Mouse (Mus musculus) heart, postnatal 10 days (tissue): Measurements from ENCODE around the gene Vcl. TPM values are rescaled to one million over a fixed set of nuclear protein-coding genes. Genes with fewer than 3 reads are reported as not detected.
A peak's percentile ranks its signal among the peaks of the same experiment; 100 is the strongest.

ENCODE experiments used
- DNase-seq, 2 experiments: peaks; one replicate each; pipeline ENCODE4 v3.0.0; 2021
- intact Hi-C: fragments of 180-260 bp; cut with DNase I; formaldehyde crosslinking; loops from one replicate; pipeline ENCODE4 v1.15.1; 2025
- total RNA-seq, 2 experiments: library from RNA; stranded (reverse); gene quantifications; 2 replicates each; pipeline ENCODE4 v1.2.3; 2021

Gene Vcl
- total RNA-seq, 2 experiments from 2014 or later: 172 to 180 TPM

DNA sequence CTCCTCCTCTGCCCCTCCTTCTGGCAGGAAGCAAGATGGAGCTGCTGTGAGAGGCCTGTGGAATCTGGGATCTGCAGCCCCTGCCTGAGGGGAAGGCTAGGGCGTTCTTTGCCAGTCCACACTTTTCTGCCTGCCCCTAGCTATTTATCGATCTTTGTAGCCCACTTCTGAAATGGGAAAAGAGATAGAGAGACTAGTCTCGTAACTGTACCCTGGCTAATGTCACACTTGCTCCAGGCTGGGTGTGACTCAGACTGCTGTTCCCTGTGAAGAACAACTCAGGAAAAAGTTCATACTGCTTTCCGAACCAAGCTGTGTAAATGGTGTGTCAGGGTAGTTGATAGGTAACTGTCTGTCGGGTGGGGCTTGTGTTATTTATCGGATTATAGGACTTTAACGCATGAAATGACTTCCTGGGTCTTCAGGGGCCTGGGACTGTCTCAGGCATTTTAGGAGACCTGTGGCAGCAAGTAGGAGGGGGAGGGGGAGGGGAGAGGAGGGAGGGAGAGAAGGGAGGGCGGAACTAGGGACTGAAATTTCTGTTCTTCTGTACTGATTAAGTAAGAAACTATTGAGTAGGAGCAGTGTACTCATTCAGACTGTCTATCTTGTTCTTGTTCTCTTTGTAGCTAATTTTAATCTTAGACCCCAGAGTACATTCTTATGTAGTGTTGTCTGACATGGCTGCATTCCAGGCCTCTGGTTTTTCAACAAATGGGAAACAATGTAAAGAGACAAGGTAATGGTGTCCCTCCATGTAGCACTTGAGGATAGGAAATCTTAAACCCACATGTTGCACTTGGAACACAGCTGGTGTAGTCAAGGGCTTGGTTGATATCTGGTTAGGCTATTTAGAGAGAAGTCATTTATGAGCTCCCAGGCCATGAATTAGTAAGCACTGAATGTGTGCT is 1.5 kb downstream of the Vcl start:
- intact Hi-C loops: loop anchor here (2.0 to 5.0 kb wide), 2 partner anchors 47 to 62 kb away; no protein-coding TSS in a partner anchor
- peak; percentile 46 to 51 for DNase-seq

DNA sequence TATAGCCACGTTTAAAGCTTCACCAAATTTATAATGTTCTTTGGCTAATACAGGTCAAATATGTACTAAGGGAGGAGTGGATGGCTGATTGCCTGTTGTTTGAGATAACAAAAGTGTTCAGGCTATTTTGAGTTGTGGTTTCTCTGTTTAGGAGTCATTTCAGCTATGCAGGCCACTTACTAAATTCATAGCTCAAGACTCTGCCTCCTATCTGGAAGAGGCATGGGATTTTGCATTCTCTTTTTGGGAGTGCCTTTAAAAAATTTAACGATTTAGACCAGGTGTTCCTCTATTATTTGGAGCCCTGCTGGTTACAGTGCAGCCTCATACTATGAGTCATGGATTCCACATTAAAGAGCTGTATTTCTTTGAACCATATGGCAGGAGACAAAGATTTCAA is 9.2 kb downstream of the Vcl start:
- peak in 1 of 2 experiments; percentile 42 for DNase-seq
- intact Hi-C loops: no loop called here

DNA sequence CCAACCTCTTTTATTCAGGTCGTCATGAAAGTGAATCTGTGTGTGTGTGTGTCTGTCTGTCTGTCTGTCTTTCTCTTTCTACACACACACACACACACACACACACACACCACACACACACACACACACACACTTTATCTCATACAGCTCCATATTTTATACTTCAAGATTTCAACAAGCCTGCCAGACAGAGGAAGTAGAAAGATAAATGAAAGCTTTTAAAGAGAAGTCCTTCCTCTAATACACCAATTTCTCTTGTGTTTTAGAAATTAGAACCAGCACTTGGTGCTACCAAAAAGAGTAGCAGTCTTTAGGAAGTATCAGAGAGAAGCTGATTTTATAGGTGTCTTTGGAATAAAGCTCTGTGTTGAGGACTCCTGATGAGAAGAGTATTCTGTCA is 9.7 kb downstream of the Vcl start:
- no peak for DNase-seq
- intact Hi-C loops: no loop called here

DNA sequence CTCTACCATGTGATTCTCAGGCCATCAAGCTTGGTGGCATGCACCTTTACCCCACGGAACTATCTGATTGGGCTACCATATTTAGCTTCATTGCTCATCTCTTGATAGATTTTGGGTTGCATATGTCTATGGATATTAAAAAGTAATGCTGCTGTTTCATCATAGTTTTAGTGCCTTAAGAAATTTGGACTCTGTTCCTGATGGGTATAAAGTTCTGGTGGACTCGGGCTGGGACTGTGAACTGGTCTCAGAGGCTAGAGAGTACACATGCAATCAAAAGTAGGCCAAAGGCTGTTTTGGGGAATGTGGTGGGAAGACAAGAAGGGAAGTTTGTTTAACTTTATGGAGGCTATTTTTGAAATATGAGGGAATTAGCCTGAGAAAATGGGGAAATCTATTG is 16.1 kb downstream of the Vcl start:
- intact Hi-C loops: loop anchor here (2.0 kb wide), 1 partner anchor 14 kb away; no protein-coding TSS in a partner anchor
- DNase-seq: no peak

DNA sequence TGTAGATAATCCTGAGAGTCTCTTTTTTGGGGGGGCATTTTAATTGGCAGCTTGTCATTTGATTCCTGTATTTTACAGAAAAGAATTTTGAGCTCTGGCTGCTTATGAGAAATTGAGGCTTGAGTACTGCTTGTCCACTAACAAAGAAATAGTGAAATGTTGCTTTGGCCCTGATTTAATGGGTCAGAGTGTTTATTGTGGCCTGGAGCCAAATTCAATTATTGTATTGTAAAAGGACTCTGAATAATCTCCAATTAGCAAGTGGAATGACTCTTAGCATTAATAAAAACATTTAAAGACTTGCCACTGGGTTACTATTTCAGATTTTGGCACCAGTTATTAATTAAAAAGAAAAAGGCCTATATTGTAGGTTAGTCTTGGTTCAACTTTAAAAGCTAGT is 26.8 kb downstream of the Vcl start:
- intact Hi-C loops: no loop called here
- DNase-seq: no peak

DNA sequence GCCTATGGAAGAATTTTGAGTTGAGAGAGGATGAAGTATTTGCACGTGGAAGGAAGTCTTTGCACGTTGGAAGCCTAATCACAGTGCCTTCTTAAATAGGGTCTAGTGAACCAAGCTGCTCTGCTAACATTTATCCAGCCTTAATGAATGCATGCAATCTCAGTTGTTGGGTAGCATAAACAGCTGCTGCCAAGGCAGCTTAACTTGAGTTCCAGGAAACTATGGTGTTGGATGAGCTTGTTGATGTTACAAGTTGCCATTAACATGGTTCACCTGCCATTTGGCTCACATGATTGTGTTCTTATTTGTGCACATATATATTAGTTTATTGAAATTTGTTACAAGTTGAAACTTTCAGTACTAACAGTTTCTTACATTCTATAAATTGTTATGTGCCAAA is 29.8 kb downstream of the Vcl start:
- intact Hi-C loops: loop anchor here (2.0 kb wide), 1 partner anchor 14 kb away; no protein-coding TSS in a partner anchor

DNA sequence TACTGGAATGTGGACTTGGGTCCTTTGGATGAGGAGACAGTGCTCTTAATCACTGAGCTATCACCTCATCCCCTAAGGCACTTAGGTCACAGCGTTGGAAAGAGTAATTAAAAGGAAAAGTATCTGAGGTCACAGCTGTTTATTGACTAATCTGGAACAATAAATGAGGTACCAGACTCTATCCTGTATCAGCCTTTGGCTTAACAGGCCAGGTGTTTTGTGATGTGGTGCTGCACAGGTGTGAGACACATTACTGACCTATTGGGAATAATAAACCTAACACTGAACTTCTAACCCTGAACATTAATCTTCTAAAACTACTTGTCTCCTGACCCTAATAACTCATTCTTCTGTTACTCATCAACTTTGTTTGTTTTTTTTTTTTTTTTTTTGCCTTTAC is 33.3 kb downstream of the Vcl start:
- no peak for DNase-seq
- intact Hi-C loops: no loop called here

More for the DNA sequence above, 29.8 kb downstream of the Vcl start:
- no peak for DNase-seq

DNA sequence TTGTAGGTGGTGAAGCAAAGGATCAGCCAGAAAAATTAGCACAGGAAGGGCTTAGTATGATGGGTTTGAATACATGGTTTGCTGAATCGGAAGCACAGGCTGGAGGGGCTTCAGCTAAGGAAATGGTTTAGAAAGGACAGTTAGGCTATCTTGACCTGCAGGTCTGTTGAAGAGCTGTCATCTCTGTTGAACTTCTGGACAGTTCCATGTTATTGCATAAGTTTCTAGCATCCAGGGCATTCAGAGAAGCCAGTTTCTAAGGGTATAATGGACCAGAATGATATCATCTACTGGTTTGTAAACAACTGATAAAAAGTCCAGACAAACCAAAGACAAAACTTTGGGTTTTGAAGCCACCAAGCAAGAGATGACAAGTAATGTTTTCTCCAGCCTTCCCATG is 33.7 kb downstream of the Vcl start:
- intact Hi-C loops: no loop called here
- DNase-seq: no peak

DNA sequence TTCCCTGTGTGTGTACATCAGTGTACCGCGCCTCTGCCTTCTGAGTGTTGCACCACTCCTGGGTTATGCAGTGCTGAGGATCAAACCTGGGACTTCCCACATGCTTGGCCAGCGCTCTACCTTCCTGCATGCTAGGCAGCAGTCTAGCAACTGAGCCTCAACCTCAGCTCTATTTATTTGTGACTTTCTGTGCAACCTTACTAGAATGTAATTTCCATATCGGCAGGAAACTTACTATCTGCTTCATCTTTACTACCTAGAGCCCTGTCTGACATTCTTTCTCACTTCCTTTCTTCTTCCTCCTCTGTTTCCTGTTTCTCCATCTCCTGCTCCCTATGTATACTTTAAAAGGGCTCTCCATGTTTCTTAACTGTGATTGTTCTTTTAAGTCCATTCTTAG is 34.7 kb downstream of the Vcl start:
- intact Hi-C loops: no loop called here
- DNase-seq: no peak

DNA sequence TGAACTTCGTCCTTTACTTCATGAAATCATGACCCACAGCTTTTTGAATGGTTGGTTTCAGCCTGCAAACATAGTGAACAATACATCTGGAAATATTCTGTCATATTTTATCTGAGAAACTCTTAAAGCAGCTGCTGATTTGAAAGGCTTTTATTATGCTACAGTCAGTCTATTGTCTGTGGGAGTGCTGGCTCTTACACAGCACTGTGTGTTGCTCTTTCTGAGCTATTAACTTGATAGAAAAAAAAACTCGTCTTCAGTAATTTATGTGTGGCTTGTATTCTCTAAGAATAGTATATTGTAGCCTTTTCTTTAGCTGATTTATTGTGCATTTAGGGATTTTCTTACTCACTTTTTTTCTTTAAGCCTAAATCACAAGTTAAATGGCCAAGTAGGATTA is 35.1 kb downstream of the Vcl start:
- DNase-seq: no peak
- intact Hi-C loops: no loop called here

DNA sequence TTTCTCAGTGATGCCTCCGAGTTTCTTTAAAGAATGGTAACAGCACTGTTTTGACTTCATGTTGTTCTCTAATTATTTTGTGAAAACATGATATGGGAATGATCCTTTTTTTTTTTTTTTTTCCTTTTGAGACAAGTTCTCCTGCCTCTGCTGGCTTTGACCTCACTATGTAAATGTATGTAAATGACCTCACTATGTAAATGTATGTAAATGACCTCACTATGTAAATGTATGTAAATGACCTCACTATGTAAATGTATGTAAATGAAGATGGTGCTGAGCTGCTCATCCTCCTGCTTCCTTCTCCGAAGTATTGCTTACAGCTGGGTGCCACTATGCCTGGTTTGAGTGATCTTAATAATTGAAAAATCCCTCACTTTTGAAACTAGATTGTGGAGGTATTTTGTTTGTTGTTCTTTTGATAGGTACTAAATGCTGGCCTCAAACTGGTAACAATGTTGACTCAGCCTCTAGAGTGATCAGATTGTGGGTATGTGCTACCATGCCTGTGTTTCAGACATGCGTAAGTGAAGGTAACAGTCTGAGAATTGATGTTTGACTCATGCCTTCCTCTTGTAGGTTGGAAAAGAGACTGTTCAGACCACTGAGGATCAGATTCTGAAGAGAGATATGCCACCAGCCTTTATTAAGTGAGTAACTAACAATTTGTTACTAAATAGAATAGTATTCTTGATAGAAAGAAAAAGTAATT is 37.9 kb downstream of the Vcl start:
- intact Hi-C loops: no loop called here
- DNase-seq: no peak

DNA sequence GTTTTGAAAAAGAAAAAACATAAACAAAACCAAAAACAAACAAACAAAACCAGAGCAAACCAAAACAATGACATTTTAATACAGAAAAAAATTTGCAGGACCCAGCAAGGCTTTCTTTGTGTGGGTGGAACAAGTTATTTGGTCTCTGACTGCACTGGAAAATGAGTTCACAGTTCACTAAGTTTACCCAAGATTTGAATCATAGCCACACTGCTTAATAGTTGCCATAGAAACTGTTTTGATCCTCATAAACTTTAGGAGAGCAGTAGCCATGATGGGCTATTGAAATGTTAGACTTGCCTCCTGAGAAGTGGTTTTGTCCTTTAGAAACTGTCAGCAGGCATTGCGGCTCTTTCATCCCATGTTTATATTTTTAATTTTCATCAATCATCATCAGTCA is 39.9 kb downstream of the Vcl start:
- intact Hi-C loops: no loop called here

DNA sequence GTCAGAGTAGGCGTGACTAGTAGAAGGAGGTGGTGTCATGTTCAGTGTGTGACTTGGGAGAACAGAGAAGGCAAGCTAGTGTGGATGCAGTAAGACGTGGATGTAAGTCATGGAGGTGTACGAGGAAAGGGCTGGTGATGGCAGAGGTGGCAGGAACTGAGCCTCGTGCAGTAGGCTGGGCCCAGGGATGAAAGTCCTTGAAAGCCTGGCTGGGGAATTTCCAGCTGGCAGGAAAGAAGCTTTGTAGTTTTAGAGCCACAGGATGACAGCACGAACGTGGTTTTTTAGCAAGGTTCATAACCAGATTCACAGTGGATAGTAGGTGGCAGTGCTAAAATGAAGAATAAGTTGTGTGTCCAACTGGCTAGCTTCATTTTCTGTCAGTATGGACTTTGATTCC is 41.2 kb downstream of the Vcl start:
- peak; percentile 43 to 63 for DNase-seq
- intact Hi-C loops: no loop called here

More for the DNA sequence above, 39.9 kb downstream of the Vcl start:
- no peak for DNase-seq

DNA sequence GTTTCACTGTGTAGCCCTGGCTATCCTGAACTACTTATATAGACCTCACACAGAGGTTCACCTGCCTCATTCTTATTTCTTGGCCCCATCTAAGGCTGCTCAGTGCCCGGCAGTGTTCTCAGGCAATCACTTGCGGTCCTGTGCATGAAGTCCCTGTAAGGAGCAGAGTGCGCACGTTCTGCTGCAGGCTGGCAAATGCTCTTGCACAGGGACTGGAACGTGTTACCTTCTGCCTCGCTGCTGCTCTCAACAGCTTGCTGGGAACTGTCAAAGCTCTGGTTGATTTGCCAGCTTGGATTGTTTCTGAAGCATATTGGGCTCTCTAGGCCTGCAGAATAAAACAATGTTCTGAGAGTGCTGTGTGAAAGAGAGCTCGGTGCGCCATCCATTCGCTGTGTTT is 41.7 kb downstream of the Vcl start:
- intact Hi-C loops: no loop called here
- DNase-seq: peak; percentile 22 to 38

DNA sequence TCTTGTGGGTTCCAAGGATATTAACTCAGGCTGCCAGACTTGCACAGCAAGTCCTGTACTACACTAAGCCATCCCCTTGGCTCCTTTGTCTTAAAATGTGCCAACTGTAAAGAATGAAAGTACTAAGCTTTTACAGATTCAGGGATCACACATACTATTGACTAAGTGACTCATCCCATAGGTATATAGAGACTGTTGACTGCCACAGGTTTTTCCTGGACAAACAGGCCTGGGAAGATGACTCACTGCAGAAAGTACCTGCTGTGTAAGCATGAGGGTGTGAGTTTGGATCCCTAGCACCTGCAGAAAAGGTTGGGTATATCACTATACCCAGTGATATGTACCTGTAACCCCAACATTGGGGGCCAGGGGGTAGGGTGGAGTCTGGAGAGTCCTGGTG is 44.6 kb downstream of the Vcl start:
- no peak for DNase-seq
- intact Hi-C loops: no loop called here

DNA sequence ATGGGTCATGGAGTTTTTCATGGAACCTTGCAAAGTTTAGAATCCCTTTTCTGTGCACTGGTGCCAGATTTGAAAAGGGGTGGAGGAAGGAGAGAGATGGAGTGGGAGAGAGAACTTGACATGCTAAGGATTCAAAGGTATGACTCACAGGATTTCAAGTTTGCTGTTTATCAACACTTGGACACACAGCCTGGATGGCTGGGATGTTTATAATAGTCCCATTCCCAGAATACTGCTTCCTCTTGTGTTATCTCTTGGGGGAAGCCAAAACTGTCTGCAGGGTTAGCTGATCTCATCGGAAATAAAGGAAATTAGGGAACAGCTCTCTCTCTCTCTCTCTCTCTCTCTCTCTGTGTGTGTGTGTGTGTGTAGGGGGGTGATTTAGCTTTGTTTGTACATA is 47.5 kb downstream of the Vcl start:
- no peak for DNase-seq
- intact Hi-C loops: loop anchor here (5.0 kb wide), 1 partner anchor 44 kb away; no protein-coding TSS in a partner anchor

DNA sequence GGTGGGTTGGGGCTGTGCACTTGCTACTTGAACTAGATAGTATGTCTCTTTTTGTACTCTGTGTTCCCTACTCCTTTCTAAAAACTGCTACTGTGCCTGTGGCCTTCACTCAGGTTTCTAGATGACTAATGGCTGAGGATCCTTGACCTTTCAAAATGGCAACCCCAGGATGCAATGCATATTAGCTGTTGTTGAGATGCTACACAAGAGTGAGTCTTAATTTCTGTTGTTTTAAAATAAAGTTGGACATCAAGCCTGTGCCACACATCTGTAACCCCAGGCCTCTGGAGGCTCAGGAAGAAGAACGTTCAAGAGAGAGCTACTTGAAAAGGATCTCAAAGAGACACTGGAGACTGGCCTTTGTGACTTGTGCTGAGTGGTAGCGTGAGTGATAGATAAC is 48.5 kb downstream of the Vcl start:
- DNase-seq: no peak
- intact Hi-C loops: loop anchor here (5.0 kb wide), 1 partner anchor 45 kb away; no protein-coding TSS in a partner anchor

DNA sequence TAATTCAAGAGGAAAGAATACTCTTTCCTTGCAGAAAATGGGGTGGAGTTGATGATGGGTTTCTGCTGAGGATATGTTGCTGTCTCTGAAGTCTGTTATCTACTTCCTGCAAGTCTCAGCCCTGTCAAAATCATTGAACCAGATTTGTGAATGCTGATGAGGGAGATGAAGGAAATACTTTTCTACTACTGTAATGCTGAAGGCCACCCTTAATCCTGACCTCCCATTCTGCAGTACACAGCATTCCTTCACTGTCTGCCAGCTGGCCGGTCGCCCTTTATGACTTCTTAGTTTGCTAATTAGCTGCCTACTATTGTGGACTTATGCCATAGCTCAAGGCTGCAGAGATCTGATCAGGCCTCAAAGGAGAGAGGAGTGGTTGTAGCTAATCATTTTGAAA is 54.6 kb downstream of the Vcl start:
- intact Hi-C loops: no loop called here
- DNase-seq: peak; percentile 80 to 84

DNA sequence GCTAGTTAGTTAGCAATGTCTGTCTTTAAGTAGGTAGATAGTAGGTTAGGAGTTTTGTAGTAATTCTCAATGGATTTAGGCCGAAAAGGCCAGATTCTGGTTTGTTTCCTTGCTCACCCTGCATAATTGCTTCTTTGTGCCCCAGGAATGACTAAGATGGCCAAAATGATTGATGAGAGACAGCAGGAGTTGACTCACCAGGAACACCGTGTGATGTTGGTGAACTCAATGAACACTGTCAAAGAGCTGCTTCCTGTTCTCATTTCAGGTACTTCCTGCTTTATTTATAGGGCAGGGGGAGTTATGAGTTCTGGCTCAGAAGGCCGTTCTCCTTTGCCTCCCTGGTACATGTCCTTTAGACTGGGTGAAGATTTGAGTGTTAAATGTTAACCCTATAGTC is 56.3 kb downstream of the Vcl start:
- no peak for DNase-seq
- intact Hi-C loops: no loop called here

DNA sequence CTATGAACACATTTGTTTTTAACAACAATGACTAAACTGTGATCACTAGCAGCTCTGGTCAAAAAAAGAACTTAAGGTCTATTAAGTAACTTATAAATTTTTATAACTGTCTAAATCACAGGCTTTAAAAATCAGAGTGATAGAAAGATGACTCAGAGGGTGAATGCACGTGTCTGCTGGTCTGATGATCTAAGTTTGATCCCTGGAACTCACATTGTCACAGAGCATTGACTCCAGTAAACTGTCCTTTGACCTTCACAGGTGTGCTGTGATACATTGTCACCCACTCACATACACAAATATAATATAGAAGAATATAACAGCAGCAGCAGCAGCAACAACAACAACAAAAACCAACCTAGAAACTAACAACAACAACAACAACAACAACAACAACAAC is 62.3 kb downstream of the Vcl start:
- intact Hi-C loops: loop anchor here (5.0 kb wide), 1 partner anchor 99 kb away; no protein-coding TSS in a partner anchor

DNA sequence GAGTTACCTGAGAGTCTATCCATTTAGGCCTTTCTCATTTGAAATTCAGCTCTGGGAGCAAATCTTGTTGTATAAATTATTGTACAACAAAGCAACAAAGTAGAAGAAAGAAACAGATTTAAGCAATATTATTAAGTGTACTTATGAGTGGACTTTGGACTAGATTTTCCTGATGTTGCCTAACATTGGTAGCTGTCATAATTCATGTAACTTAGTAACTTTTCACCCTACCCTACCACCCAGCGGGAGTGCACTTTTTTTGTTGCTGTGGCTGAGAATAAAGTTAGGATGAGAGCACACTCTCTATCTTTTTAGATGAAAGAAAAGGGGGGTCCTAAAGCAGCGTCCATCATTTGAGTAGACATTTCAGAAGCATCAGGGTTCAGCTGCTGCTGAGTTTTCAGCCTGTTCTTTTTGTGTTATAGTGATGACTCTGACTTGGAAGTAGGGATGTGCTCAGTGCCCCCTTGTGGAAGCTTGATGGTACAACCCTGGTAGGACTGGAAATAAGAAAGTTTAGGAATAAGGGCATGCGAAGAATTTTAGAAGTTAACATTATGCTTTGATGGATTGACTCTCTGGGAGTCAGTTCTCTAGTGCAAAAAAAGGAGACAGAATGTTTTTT is 64.0 kb downstream of the Vcl start:
- intact Hi-C loops: loop anchor here (2.0 to 5.0 kb wide), 4 partner anchors 62 to 188 kb away; no protein-coding TSS in a partner anchor
- peak; percentile 64 to 74 for DNase-seq

More for the DNA sequence above, 62.3 kb downstream of the Vcl start:
- DNase-seq: no peak
